Mouse (Mus musculus) heart, embryonic 11.5 days (tissue): ENCODE measurements around the gene Fibp. TPM values are rescaled to one million over a fixed set of nuclear protein-coding genes. Genes with fewer than 3 reads are reported as not detected.

Experiments
- ATAC-seq: fragments of 200-750 bp; cut with Nextera tagmentation; replicated peaks from 2 replicates; pipeline ENCODE4 v1.8.0; 2017; ENCODE audit warnings: moderate library complexity; ENCODE audit not compliant: insufficient number of reproducible peaks, low FRiP score, low TSS enrichment
- H3K27ac ChIP-seq: fragments of 300-500 bp; sonication (generic); 2 replicates; pipeline ENCODE4 v1.5.1; 2014; ENCODE audit warnings: mild to moderate bottlenecking, low read depth, low read length
- H3K27me3 ChIP-seq: fragments of 300-500 bp; sonication (generic); 2 replicates; pipeline ENCODE4 v1.6.1; 2014; ENCODE audit warnings: mild to moderate bottlenecking, low read length, mixed read lengths; ENCODE audit not compliant: control insufficient read depth, insufficient read depth
- H3K36me3 ChIP-seq: fragments of 300-500 bp; sonication (generic); 2 replicates; pipeline ENCODE4 v1.6.1; 2014; ENCODE audit warnings: mild to moderate bottlenecking, low read length, moderate library complexity, mixed read lengths; ENCODE audit not compliant: control insufficient read depth, insufficient read depth
- H3K4me1 ChIP-seq: fragments of 300-500 bp; sonication (generic); 2 replicates; pipeline ENCODE4 v1.6.1; 2014; ENCODE audit warnings: low read length; ENCODE audit not compliant: control insufficient read depth, insufficient read depth
- H3K4me2 ChIP-seq: fragments of 300-500 bp; sonication (generic); 2 replicates; pipeline ENCODE4 v1.6.1; 2014; ENCODE audit warnings: mild to moderate bottlenecking, moderate library complexity
- H3K4me3 ChIP-seq: fragments of 300-500 bp; sonication (generic); 2 replicates; pipeline ENCODE4 v1.5.1; 2014; ENCODE audit warnings: low read depth, low read length
- H3K9ac ChIP-seq: fragments of 300-500 bp; sonication (generic); 2 replicates; pipeline ENCODE4 v1.6.1; 2014; ENCODE audit warnings: mild to moderate bottlenecking, low read depth, low read length, moderate library complexity
- H3K9me3 ChIP-seq: fragments of 300-500 bp; sonication (generic); replicated peaks from 2 replicates; pipeline ENCODE4 v1.6.1; 2016; ENCODE audit warnings: low read length; ENCODE audit not compliant: control insufficient read depth
- WGBS: fragments of 180-500 bp; shearing (Covaris S2); extraction: QIAGEN DNeasy Blood & Tissue Kit; methylation state at CpG from one replicate; pipeline ENCODE4 v1.1.7; 2014; ENCODE audit not compliant: insufficient replicate concordance; 5-methylcytosine and 5-hydroxymethylcytosine counted together
- polyA plus RNA-seq: library from polyadenylated mRNA; unstranded; fragments of >200 nt; fragmentation: Nextera tagmentation; extraction: Ambion mirVana; gene quantifications from 2 replicates; pipeline ENCODE4 v1.2.1, GENCODE M21; 2014

Gene Fibp
- 73.6 and 79.8 TPM in 2 replicates for polyA plus RNA-seq

- peak within 1 kb of the TSS; percentile 79 for H3K4me3 ChIP-seq
- peak within 1 kb of the TSS; percentile 96 for H3K4me2 ChIP-seq
- ATAC-seq: peak; percentile 53; the same call in 1 of the 2 replicates
- H3K4me1 ChIP-seq: peaks cover 27% of the 10 kb centered on the region
- H3K36me3 ChIP-seq: peaks cover 4% of the 10 kb centered on the region
- no peaks in the 10 kb centered on the region for H3K9me3 ChIP-seq
- WGBS: under 1% methylated on average over 32 of the region's 32 CpGs
- no peaks in the 10 kb centered on the region for H3K27me3 ChIP-seq
- H3K9ac ChIP-seq: peak within 1 kb of the TSS; percentile 87
- peak within 1 kb of the TSS; percentile 43 for H3K27ac ChIP-seq
Observed at GRCm38 (mm10) chr19:5460465-5460911, at the start of gene Fibp. TSS of gene Fibp (plus strand) at chr19:5460615.

GRCm38 (mm10) chr19:5410641-5411040 lies 49.8 kb upstream of the Fibp start:
- Histone ChIP-seq H3K4me3 (no peak overlapping the region), H3K27ac (no peak overlapping the region), H3K4me1 (peaks cover 10% of the 10 kb centered on the region; the same call in 1 of the 2 replicates), H3K36me3 (no peaks in the 10 kb centered on the region), H3K27me3 (no peaks in the 10 kb centered on the region), H3K4me2 (no peak overlapping the region), H3K9me3 (no peaks in the 10 kb centered on the region), H3K9ac (no peak overlapping the region)
- no peak for ATAC-seq
- WGBS: 69% methylated on average over 5 of the region's 5 CpGs

GRCm38 (mm10) chr19:5411961-5412360 lies 48.5 kb upstream of the Fibp start:
- no peak overlapping the region for H3K27ac ChIP-seq
- no peak for ATAC-seq
- WGBS: 60% methylated on average over 5 of the region's 5 CpGs
- H3K4me3 ChIP-seq: no peak overlapping the region
- H3K9me3 ChIP-seq: no peaks in the 10 kb centered on the region
- H3K4me2 ChIP-seq: no peak overlapping the region
- H3K4me1 ChIP-seq: peaks cover 10% of the 10 kb centered on the region; the same call in 1 of the 2 replicates
- no peaks in the 10 kb centered on the region for H3K27me3 ChIP-seq
- H3K36me3 ChIP-seq: no peaks in the 10 kb centered on the region
- H3K9ac ChIP-seq: no peak overlapping the region

GRCm38 (mm10) chr19:5413840-5414239 lies 46.6 kb upstream of the Fibp start:
- Histone ChIP-seq H3K4me2 (no peak overlapping the region), H3K9ac (no peak overlapping the region), H3K9me3 (no peaks in the 10 kb centered on the region), H3K27me3 (no peaks in the 10 kb centered on the region), H3K4me3 (no peak overlapping the region), H3K27ac (no peak overlapping the region), H3K36me3 (no peaks in the 10 kb centered on the region), H3K4me1 (0 out of 2 replicates have a peak, but pooled peaks cover 3% of the 10 kb centered on the region)
- ATAC-seq: no peak
- WGBS: 76% methylated on average over 4 of the region's 4 CpGs

- no peak for ATAC-seq
- Histone ChIP-seq H3K4me3 (no peak overlapping the region), H3K9ac (no peak overlapping the region), H3K4me1 (0 out of 2 replicates have a peak, but pooled peaks cover 3% of the 10 kb centered on the region), H3K4me2 (no peak overlapping the region), H3K27me3 (no peaks in the 10 kb centered on the region), H3K27ac (no peak overlapping the region), H3K36me3 (no peaks in the 10 kb centered on the region), H3K9me3 (no peaks in the 10 kb centered on the region)
- 60% methylated on average over 2 of the region's 2 CpGs for WGBS
Observed at GRCm38 (mm10) chr19:5414534-5414957, 45.9 kb upstream of the Fibp start.

GRCm38 (mm10) chr19:5418750-5419466 lies 41.5 kb upstream of the Fibp start:
- Histone ChIP-seq H3K4me1 (peaks cover 11% of the 10 kb centered on the region), H3K27me3 (no peaks in the 10 kb centered on the region), H3K4me2 (no peak overlapping the region), H3K4me3 (no peak overlapping the region), H3K9me3 (no peaks in the 10 kb centered on the region), H3K9ac (no peak overlapping the region), H3K36me3 (peaks cover 9% of the 10 kb centered on the region; the same call in 1 of the 2 replicates), H3K27ac (no peak overlapping the region)
- ATAC-seq: no peak
- WGBS: 94% methylated on average over 8 of the region's 8 CpGs

- H3K4me3 ChIP-seq: no peak overlapping the region
- H3K36me3 ChIP-seq: peaks cover 9% of the 10 kb centered on the region; the same call in 1 of the 2 replicates
- 76% methylated on average over 9 of the region's 9 CpGs for WGBS
- H3K4me1 ChIP-seq: peaks cover 9% of the 10 kb centered on the region
- ATAC-seq: no peak
- H3K9ac ChIP-seq: no peak overlapping the region
- H3K9me3 ChIP-seq: no peaks in the 10 kb centered on the region
- no peak overlapping the region for H3K4me2 ChIP-seq
- H3K27ac ChIP-seq: no peak overlapping the region
- no peaks in the 10 kb centered on the region for H3K27me3 ChIP-seq
Observed at GRCm38 (mm10) chr19:5419630-5420029, 40.8 kb upstream of the Fibp start.

- ATAC-seq: no peak
Observed at GRCm38 (mm10) chr19:5420579-5420978, 39.8 kb upstream of the Fibp start.

More at GRCm38 (mm10) chr19:5420579-5420978, 39.8 kb upstream of the Fibp start:
- 93% methylated on average over 6 of the region's 6 CpGs for WGBS
- Histone ChIP-seq H3K4me1 (peaks cover 9% of the 10 kb centered on the region), H3K9me3 (no peaks in the 10 kb centered on the region), H3K4me3 (no peak overlapping the region), H3K4me2 (no peak overlapping the region), H3K9ac (no peak overlapping the region), H3K27ac (no peak overlapping the region), H3K36me3 (peaks cover 9% of the 10 kb centered on the region; the same call in 1 of the 2 replicates), H3K27me3 (no peaks in the 10 kb centered on the region)
